Mouse (Mus musculus) gastrocnemius, adult 8-10 months (tissue): Measurements from ENCODE around the gene Ahcy. TPM values are rescaled to one million over a fixed set of nuclear protein-coding genes. Genes with fewer than 3 reads are reported as not detected.
"Not testable (repeated sequence)": the region's sequence is repeated elsewhere in the genome, so short reads cannot be mapped to it uniquely, and the experiment has no call there.

Experiments used
- DNase-seq, 2 experiments: peaks; one replicate each; pipeline ENCODE4 v3.0.0; 2022; ENCODE audit warnings: low spot score in 2 of 2
- total RNA-seq, 4 experiments: library from RNA; stranded (reverse); gene quantifications; 2 replicates each; pipeline ENCODE4 v1.2.4; 2022

Ahcy gene
- total RNA-seq, 4 experiments from 2014 or later: 15.6 to 19.5 (median 18.7) TPM

DNA sequence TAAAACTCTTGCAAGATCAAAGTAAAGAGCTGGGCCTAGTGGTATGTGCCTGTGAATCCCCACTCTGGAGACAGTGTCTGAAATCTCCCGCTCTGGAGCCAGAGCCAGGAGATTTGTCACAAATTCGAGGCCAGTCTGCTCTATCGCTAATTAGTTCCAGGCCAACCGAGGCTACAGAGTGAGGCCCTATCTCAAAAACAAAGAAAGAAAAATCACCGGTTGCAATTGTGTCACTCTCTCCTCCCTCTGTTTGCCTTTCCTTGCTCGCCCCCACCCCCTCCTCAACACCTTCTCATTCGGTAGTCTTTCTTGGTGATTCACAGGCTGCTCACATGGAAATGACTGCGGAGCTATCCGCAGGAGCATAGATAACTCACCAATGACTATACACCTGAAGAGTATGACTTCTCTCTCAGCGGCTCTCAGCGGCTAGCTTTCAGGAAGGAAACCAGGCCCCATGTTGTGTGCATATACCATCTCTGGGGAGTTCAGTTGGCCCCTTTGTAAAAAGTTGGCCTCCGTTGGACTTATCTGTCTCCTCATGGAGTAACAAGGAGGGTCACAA, 551 bp upstream of the Ahcy start:
- DNase-seq: no peak

DNA sequence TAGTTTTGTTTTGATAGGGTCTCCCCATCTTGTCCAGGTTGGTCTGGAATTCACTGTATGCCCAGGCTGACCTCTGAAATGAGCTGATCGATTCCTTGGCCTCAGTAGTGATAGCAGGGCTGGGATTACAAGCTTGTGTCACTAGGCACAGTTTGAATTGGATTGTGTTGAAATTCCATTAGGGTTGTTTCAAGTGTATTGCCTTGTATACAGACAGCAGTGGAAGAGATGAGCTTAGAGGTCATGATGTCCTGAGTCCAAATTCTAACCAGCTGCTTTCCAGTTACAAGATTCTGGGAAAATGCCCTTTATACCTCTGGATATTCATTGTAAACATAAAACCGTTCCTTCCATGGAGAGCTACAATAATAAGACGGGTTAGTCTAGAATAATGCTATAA, 950 bp downstream of the Ahcy start:
- DNase-seq: no peak

DNA sequence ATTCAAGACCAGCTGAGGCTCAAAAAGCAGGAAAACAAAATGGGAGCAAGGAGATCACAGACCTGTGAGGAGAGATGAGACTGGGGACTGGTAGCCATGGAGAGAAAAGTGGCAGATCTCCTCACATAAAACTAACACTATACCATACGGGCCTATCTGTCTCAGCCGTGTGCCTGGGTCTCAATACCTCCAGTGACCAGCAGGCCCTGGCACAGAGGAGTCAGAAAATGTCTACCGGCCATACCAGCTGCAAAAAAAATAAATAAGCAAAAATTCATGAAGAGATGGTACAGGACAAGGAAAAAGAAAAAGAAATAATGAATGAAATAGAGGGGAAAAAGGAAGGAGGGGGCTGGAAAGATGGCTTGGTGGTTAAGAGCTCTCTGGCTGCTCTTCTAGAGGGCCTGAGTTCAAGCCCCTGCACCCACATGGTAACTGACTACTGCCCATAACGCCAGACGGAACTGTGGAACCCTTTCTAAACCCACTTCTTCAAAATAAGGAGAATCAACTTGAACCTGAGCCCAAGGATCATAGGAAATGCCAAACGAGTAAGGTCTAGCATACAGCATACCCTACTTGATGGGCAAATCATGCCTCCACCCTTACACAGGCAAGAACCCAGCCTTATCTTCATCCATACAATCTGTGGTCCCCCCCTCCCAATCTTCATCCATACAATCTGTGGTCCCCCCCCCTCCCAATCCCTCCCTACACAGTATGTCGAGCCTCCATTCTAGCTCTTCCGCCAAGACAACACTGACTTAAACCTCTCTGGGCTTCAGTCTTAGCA, 1.7 kb downstream of the Ahcy start:
- DNase-seq: no peak

DNA sequence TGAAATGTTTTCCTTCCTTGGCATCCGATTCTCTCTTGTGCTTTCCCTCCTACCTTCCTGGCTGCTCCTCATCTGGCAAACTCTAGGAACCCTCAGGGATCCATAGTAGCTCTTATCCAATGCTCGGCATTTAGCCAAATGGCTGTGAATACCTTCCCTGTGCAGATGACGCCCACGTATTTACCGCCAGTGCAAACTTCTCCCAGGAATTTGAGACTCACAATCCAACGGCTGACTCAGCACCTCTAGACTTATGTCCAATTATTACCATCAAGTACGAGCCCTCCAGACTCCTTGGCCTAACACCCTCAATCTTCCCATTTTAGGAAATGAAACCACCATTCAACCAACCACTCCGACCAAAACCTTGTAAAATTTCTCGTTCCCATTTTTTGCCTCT, 3.3 kb downstream of the Ahcy start:
- DNase-seq: no peak

DNA sequence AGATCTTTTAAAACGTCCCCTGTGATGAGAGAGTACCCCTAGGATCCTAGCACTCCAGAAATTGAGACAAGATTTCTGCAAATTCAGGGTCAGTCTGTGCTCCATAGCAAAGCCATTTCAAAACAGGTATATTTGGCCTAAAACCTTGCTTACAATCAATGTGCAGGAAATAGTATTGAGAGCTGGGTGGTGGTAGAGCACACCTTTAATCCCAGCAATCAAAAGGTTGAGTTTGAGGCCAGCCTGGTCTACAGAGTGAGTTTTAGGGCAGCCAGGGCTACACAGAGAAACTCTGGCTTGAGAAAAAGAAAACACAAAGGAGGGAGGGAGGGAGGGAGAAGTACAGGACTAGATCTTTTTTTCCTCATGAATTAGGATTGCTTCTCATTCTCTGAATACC, 16.9 kb downstream of the Ahcy start:
- no peak for DNase-seq

DNA sequence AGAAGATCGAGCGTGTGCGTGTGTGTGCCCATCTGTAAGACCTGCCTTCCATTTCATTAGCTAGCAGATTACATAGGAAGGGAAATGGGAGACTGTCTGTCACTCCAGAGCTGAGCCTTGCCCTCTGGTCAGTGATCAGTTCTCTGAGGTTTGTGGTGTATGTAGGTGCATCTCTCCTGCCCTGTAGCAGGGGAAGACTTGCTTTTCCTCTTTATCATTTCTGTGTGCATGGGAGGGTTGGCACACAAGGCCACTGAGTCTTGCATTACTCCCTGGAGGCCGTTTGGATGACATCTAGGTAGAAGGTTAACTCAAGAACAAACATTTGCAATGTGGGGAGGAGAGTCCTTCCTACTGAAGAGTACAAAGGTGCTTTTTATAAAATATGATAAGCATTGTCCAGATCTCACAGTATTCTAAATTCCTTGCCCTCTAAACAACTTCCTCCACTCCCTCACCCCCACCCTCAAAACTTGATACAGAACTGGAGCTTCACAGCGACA, 18.2 kb downstream of the Ahcy start:
- no peak for DNase-seq

DNA sequence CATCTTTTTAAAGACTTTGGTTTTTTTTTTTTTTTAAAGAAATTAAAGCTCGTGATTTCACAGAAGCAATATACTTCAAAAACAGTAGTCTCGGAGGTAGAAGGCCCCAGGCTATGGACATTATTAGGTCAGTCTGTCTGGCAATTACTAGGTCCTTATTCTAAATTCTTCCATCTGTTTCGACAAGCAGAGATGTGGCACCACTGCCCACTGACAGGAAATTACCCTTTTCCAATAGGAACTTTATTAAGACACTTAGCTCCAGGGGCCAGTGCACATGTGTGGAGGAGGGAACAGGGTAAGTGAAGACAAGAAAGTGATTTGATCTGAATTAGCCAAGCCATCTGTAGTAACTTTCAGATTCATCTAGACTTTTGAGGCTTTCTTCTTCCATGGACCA, 19.6 kb downstream of the Ahcy start:
- no peak for DNase-seq

DNA sequence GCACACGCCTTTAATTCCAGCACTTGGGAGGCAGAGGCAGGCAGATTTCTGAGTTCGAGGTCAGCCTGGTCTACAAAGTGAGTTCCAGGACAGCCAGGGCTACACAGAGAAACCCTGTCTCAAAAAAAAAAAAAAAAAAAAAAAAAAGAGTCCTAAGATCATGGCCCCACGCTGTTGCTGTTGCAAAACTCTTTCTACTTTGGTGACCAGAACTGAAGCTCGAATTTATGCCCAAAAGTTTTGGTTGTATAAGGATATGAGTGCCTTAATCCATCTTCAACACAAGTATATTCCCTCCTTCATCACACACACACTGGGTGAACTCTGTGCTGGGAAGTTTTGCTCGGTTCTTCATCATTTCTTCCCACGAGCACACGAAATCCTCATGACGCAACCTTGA, 20.8 kb downstream of the Ahcy start:
- not testable (repeated sequence) for DNase-seq

DNA sequence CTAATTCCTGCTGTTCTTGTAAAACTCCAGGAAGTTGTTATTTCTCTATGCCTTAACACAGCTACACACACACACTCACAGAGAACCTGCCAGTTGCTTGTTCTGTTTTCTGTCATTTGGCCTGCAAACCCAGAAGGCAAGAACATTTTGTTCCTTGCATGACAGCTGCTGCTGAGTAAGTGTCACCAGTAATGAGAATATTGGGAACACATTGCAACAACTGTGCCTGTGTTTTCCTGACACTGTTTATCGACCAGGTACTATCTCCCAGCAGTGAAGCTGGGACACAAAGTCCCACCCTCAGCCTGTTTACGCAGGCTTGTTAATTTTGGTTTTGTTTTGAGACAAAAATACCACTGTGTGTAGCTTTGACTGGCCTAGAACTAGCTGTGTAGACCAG, 21.6 kb downstream of the Ahcy start:
- DNase-seq: no peak

DNA sequence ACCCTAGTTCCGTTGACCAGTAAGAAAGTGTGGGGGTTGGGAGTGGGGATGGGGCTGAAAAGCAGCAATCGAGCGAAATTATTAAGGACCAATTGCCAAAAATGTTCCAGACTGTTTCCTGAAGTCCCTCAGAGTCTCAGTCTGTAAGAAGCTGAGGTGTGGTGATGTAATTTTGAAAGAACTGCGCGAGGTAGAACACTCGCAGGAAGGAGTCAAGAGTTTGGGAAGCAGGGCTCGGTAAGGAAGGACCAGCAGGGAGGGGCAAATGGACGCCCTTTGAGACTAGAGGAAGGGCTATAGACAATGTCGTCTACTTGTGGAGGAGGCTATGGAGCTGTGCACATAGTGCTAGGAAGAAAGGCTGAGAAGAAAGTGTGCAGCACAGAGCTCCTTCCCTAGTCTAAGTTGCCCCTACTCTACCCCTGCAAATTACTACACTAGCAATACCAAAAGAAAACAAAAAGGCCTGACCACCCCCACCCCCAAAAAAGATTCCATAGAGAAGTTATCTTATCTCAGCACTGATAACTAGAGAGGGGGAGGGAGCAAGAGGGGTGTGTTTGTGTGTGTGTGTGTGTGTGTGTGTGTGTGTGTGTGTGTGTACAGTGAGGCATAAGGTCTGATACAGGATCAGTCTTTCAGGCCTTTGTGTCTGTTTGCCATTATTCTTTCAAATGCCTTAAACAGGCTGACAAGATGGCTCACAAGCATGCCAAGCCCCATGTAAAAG, 22.5 kb downstream of the Ahcy start:
- no peak for DNase-seq

DNA sequence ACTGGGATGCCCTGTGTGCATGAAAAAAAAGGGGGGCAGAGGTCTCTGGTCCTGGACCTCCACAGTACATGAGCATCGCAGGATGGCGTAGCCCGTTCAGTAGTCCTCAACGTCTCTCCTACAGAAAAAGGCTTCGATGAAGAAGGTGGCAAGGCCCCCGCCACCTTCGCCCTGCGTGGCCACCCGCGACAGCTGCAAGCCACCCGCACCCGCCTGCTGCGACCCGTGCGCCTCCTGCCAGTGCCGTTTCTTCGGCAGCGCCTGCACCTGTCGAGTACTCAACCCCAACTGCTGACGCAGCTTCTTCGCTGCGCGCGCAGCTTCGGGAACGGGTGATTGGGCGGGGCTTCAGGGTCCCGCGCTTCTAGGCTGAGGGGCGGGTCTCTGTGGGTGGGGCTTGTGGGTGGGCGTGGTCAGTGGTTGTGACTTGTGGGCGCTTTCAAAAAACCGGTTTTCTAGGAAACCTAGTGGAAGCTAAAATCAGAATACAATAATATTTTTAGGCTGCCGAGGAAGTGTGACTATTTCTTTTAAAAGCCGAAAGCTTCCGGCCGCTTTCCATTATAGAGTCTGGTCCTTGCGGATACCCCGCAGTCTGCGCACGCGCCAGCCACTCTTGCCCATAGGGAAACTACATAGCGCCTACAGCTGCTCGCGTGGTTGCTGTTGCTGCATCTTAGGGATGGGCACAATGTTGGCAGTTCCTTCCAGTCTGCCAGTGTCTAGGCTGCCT, 23.6 kb downstream of the Ahcy start:
- DNase-seq: peak; percentile 88 to 90

DNA sequence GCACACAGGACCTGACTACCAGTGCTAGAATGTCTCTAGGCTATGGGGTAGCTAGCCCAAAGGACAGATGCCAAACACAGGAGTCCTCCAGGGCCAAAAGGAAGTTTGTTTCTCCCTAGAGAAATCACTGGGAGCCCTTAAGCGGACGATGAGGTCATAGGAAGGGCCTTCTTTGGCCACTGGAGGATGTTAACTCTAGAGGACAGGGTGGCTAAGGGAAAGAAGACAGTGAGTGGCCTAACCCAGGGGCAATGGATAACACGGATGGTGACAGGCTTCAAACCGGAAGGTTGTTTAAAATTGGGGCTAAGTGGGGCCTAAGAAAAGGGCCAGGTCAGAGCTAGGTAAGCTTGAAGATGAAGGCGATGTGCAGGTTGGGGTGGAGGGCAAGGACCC, 24.2 kb downstream of the Ahcy start:
- no peak for DNase-seq

DNA sequence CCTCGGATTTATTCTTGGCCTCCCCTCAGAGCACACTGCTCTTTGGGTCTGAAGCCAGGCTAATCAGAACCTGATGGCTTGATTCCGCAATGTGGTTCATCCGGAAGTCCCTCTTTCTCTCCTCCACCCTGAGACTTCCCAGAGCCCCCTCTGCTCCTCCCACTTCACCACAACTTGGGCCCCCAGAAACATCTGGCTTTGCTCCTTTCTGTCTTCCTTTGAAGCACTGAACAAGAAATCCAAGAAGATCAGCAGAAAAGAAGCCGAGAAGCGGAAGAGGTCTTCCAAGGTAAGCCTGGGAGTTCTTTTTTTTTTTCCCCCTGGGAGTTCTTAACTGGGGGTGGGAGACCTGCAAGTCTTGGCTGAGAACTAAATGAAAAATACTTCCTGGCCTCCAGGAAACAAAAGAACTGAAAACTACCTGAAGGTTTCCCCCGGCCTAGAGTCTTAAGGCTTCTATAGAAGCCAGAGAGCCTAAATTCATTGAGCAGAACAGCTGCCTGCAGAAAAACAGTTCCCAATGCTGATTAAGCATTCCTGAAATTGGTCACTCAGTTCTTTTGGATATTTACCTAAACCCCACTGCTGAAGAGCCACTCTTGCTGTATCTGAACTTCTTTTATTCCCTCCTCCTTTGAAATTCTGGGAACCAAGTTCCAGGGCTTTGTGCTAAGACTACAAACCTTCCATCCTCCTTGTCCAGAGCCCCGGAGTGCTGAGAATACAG, 26.7 kb downstream of the Ahcy start:
- no peak for DNase-seq

DNA sequence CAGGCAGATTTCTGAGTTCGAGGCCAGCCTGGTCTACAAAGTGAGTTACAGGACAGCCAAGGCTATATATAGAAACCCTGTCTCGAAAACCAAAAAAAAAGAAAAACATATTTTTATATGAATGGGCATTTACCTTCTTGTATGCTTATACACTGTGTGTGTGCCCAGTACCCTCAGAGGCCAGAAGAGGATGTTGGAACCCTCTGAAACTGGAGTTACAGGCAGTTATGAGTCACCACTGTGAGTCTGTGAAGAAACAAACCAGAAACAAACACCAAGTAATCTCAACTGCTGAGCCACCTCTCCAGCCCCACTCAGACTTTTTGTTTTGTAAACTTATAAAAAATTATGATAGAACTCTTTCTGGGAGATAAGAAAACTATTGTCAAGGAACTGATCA, 27.5 kb downstream of the Ahcy start:
- no peak for DNase-seq

DNA sequence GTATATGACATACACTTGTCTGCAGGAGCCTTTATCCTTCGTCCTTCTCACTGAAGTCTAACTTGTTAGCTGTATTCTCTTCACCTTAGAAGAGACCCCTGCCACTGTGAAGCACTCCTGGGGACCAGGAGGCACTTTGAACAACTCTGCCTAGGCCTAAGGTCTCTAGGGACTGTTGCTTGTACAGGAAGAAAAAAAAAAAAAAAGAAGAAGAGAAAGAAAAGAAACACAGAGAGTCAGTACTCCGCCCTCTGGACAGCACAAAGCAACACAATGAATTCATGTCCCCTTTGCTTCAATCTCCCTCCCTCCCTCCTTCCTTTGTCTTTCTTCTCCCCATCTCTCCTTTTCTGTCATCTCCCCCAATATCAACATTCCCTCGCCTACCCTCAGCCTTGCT, 29.2 kb downstream of the Ahcy start:
- no peak for DNase-seq

DNA sequence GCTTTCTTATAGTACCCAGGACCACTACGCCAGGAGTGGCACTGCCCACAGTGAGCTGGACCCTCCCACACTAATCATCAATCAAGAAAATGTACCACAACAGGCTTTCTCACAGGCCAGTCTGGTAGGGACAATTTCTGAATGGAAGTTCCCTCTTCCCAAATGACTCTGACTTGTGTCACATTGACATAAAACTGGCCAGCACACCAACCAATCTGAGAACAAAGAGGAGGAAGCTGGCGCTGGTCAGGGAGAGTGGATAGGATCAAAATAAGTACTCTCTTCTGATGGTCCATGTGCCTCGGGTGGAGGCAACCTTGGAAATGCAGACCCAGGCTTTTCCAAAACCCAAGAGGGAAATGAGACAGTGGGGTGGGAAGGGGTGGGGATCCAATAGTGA, 29.8 kb downstream of the Ahcy start:
- no peak for DNase-seq

DNA sequence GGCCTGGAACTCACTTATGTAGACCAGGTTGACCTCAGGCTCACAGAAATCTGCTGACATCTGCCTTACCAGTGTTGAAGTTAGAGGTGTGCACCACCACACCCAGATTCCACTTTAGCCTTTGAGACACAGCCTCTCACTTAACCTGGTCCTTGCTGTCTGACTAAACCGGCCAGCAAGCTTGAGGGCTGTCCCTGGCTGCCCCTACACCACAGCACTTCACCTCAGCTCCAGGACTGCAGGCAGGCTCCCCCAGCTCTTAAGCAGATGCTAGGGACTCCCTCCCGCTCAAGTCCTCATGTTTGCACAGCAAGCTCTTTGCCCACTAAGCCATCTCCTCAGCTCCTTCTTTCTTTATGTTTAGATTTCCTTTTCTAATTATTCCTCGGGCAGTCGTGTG, 34.3 kb downstream of the Ahcy start:
- DNase-seq: no peak

DNA sequence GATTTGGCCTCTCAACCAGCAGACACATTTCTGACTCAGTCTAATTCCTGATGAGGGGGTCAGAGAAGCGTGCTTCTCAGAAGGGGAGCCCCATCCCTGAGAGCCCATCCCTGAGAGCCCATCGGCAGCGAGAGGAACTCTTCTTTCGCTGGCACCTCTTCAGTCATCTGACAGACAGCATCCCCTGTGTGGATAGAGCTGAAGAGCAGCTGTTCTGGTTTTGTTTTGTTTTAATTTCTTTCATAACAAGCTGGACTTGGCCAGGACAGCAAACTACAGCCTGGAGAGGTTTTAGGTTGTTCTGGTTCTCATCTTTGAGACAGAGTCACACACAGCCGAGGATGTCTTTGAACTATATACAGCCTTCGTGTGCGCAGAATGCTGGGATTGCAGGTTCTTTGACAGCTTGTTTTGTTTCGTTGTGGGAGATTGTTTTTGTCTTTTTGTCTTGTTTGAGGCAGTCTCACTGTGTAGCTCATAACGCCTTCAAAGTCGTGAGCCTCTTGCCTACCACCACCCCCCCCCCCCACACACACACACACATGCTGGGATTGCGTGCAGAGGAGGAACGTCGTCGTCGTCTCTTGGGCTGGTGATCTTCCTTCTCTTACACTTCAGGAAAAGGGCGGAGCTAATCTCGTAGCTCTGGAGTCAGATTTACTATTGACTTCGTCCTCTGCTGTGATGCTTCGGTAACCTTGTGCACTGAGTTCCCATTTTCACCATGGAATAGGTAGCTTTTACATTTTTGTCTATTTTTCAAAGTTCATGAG, 41.2 kb downstream of the Ahcy start:
- DNase-seq: no peak

DNA sequence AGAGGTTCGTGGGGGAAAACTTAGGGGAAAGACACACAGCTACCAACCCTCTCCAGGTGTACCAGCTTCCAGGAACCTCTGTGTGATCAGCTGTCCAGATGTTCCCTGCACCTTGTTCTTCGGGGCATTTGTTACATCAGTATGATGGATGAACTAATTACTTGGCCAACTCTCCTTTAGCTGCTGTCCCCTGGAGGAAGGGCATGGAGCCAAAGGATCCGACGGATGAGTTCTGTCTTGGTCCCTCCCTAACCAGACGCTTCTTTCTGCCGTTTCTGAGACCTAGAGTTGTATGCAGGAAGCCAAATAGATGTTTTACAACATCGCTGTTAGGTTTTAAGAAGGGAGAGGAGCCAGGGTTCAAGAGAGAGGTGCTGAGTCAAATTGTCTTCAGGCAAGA, 43.5 kb downstream of the Ahcy start:
- no peak for DNase-seq

DNA sequence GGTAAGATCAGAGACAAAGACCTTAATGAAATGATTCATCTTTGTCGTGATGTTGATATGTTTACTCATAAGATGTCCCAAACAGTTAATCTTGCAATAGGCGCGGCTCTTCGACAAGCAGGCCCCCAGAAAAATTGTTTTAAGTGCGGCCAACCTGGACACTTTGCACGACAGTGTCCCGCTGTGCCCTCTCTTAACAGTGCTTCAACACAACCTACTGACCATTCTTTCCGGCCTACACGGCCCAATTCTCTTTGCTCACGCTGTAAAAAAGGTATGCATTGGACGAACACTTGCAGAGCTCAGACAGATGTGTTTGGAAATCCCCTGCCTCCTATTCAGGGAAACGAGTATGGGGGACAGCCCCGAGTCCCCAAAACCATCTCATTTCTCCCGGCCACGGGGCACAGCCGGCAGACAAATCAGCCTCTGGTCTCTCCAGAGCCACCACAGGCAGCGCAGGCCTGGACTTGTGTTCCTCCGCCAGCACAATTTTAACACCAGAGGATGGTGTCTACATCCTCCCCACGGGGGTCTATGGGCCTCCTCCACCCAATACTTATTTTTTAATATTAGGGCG, 54.0 kb downstream of the Ahcy start:
- DNase-seq: not testable (repeated sequence)
